Mouse (Mus musculus) midbrain, embryonic 12.5 days (tissue): ENCODE data around the gene March9. TPM values are rescaled to one million over a fixed set of nuclear protein-coding genes. Genes with fewer than 3 reads are reported as not detected.

Experiments used
- ATAC-seq: fragments of 200-750 bp; cut with Nextera tagmentation; 2 replicates; pipeline ENCODE4 v1.8.0; 2017; ENCODE audit warnings: low read depth, moderate TSS enrichment, moderate library complexity; ENCODE audit not compliant: low FRiP score
- H3K27ac ChIP-seq: fragments of 300-500 bp; sonication (generic); replicated peaks from 2 replicates; pipeline ENCODE4 v1.5.1; 2016; ENCODE audit warnings: mild to moderate bottlenecking
- H3K27me3 ChIP-seq: fragments of 300-500 bp; sonication (generic); 2 replicates; pipeline ENCODE4 v1.6.1; 2016; ENCODE audit warnings: mild to moderate bottlenecking
- H3K36me3 ChIP-seq: fragments of 300-500 bp; sonication (generic); 2 replicates; pipeline ENCODE4 v1.6.1; 2016
- H3K4me1 ChIP-seq: fragments of 300-500 bp; sonication (generic); 2 replicates; pipeline ENCODE4 v1.6.1; 2016
- H3K4me2 ChIP-seq: fragments of 300-500 bp; sonication (generic); replicated peaks from 2 replicates; pipeline ENCODE4 v1.6.1; 2016; ENCODE audit warnings: mild to moderate bottlenecking, moderate library complexity
- H3K4me3 ChIP-seq: fragments of 300-500 bp; sonication (generic); 2 replicates; pipeline ENCODE4 v1.5.1; 2016; ENCODE audit warnings: mild to moderate bottlenecking
- H3K9ac ChIP-seq: fragments of 300-500 bp; sonication (generic); replicated peaks from 2 replicates; pipeline ENCODE4 v1.6.1; 2016; ENCODE audit warnings: mild to moderate bottlenecking, moderate library complexity
- H3K9me3 ChIP-seq: fragments of 300-500 bp; sonication (generic); 2 replicates; pipeline ENCODE4 v1.6.1; 2016; ENCODE audit warnings: mild to moderate bottlenecking
- WGBS: fragments of 180-500 bp; shearing (Covaris S2); methylation state at CpG from one replicate; pipeline ENCODE4 v1.1.7; 2016; 5-methylcytosine and 5-hydroxymethylcytosine counted together
- polyA plus RNA-seq: library from polyadenylated mRNA; unstranded; fragments of >200 nt; fragmentation: Nextera tagmentation; extraction: Ambion mirVana; gene quantifications from 2 replicates; pipeline ENCODE4 v1.2.1, GENCODE M21; 2016

The March9 gene
- 4.6 and 5.3 TPM in 2 replicates for polyA plus RNA-seq

DNA sequence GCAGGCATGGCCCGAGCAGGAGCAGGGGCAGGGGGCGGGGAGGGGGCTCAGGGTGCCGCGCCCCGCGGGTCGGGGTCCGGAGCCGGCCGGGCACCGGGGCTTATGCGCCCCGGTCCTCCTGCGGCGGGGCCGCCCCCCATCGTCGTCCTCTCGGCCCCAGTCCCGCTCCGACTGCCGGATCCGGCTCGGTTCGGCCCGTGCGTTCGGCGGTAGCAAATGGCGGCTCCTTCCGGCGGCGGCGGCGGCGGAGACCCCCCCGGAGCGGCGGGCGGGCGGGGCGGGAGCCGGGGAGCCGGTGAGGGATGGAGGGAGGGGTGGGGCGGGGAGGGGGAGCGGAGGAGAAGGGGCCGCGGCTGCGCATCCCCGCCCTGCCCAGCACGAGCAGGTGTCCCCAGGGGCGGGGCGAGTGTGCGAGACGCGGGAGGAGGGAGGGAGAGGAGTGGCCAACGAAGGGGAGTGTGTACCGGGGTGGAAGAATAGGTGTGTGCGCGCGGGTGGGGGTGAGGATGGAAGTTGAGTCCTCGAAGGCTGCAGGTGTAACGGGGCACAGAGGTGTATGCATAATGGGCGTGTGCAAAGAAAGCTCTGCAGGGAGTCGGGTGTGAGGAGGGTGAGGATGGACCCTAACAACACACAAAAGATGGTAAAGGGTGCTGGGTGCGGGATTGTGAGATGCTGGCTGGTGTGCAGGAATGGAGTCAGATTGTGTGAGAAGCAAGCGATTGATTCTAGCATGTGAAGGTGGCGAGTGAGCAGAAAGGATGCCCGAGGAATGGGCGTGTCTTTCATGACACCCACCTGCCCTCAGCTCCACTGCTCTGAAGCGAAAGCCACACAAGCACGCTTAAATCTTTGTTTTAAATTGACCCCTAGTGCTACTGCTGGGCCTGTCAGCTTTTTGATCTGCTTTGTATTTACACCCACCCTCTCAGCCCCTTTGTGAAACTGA, at the start of gene March9:
Gene March9 (minus strand): TSS at position 217 of the 949 bp plus-strand sequence.
- peak within 1 kb of the TSS; percentile 97 for H3K4me3 ChIP-seq
- peak; percentile 28 for ATAC-seq
- H3K27ac ChIP-seq, result peak within 1 kb of the TSS; percentile 96
- peak within 1 kb of the TSS; percentile 96 for H3K4me2 ChIP-seq
- H3K4me1 ChIP-seq, result peaks cover 46% of the 10 kb centered on the region
- WGBS, result under 1% methylated on average over 44 of the region's 72 CpGs
- H3K36me3 ChIP-seq, result peaks cover 31% of the 10 kb centered on the region
- H3K27me3 ChIP-seq, result peaks cover 5% of the 10 kb centered on the region; the same call in 1 of the 2 replicates
- peak within 1 kb of the TSS; percentile 99 for H3K9ac ChIP-seq
- H3K9me3 ChIP-seq, result no peaks in the 10 kb centered on the region

- no peak for ATAC-seq
- H3K9me3 ChIP-seq, result no peaks in the 10 kb centered on the region
- no peak overlapping the region for H3K4me2 ChIP-seq
- H3K4me3 ChIP-seq, result no peak overlapping the region
- H3K4me1 ChIP-seq, result no peaks in the 10 kb centered on the region
- H3K36me3 ChIP-seq, result peaks cover 44% of the 10 kb centered on the region
- H3K27me3 ChIP-seq, result no peaks in the 10 kb centered on the region
- no peak overlapping the region for H3K9ac ChIP-seq
- H3K27ac ChIP-seq, result no peak overlapping the region
- WGBS, result 83% methylated on average over 3 of the region's 3 CpGs
These were observed 48.2 kb upstream of the March9 start for GRCm38 (mm10) chr10:127108262-127108583.

DNA sequence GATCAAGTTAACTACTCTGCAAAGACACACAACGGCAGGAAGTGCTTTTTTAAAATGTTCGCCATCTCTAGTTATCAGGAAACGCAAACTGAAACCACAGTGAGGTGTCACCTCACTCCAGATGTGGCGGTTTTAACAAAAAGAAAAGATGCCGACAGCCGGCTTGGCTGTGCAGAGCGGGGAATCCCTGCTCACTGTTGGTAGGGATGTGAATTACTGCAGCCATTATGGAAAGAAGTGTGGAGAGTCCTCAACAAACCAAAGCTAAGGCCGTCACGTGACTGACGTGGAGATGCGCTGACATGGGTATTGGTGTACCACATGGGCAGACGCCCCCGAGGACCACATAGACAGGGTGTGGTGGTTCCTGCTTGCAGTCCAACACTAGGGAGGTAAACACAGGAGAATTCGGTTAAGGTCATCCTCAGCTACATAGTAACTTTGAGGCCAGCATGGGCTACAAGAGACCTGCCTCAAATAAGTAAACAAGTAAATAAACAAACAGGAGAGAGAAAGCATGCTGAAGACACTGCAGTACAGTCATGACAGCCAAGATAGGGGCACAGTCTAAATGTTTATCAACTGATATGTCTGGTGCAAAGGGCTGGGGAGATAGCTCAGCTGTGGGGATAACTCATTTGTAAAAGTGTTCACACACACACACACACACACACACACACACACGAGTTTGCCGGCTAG, 47.7 kb upstream of the March9 start:
- 92% methylated on average over 16 of the region's 16 CpGs for WGBS
- H3K36me3 ChIP-seq, result peaks cover 40% of the 10 kb centered on the region

GRCm38 (mm10) chr10:127103631-127104030, 43.6 kb upstream of the March9 start:
- peaks cover 48% of the 10 kb centered on the region for H3K36me3 ChIP-seq
- H3K4me3 ChIP-seq, result no peak overlapping the region
- ATAC-seq, result no peak
- 89% methylated on average over 7 of the region's 7 CpGs for WGBS
- H3K27me3 ChIP-seq, result no peaks in the 10 kb centered on the region
- H3K4me2 ChIP-seq, result no peak overlapping the region
- H3K27ac ChIP-seq, result no peak overlapping the region
- no peak overlapping the region for H3K9ac ChIP-seq
- H3K9me3 ChIP-seq, result no peaks in the 10 kb centered on the region
- no peaks in the 10 kb centered on the region for H3K4me1 ChIP-seq

More for the DNA sequence above, 47.7 kb upstream of the March9 start:
- H3K4me2 ChIP-seq, result no peak overlapping the region
- H3K9me3 ChIP-seq, result no peaks in the 10 kb centered on the region
- no peaks in the 10 kb centered on the region for H3K27me3 ChIP-seq
- H3K27ac ChIP-seq, result no peak overlapping the region
- H3K9ac ChIP-seq, result no peak overlapping the region
- H3K4me1 ChIP-seq, result no peaks in the 10 kb centered on the region
- H3K4me3 ChIP-seq, result no peak overlapping the region
- no peak for ATAC-seq

- Histone ChIP-seq H3K27me3 (no peaks in the 10 kb centered on the region), H3K4me1 (no peaks in the 10 kb centered on the region), H3K9me3 (no peaks in the 10 kb centered on the region), H3K36me3 (peaks cover 61% of the 10 kb centered on the region), H3K4me3 (no peak overlapping the region), H3K9ac (no peak overlapping the region), H3K4me2 (no peak overlapping the region), H3K27ac (no peak overlapping the region)
- WGBS, result 82% methylated on average over 6 of the region's 6 CpGs
- ATAC-seq, result no peak
These were observed 41.2 kb upstream of the March9 start for GRCm38 (mm10) chr10:127101151-127101550.

- Histone ChIP-seq H3K9me3 (no peaks in the 10 kb centered on the region), H3K27ac (no peak overlapping the region), H3K36me3 (peaks cover 64% of the 10 kb centered on the region), H3K9ac (no peak overlapping the region), H3K4me2 (no peak overlapping the region), H3K4me1 (no peaks in the 10 kb centered on the region), H3K27me3 (no peaks in the 10 kb centered on the region), H3K4me3 (no peak overlapping the region)
- ATAC-seq, result no peak
- 92% methylated on average over 8 of the region's 8 CpGs for WGBS
These were observed 40.4 kb upstream of the March9 start for GRCm38 (mm10) chr10:127100414-127100813.

DNA sequence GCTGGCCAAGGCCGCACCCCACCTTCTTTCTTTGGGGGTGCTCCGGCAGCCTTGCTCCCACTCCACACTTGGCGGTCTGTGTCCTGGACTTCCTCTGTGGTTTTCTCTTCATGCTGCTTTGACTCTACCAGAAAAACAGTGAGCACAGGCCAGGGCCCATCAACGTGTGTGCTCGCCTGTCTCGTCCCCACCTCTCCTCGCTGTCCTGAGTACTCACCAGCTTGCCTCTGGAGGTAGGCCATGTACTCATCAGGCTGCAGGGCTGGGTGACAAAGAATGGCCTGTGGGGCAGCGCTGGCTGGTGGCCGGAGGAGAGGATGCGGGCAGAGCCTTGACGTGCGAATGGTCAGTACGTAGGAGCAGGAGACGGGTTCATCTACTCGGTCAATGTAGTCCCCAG, 39.9 kb upstream of the March9 start:
- H3K4me1 ChIP-seq, result no peaks in the 10 kb centered on the region
- no peaks in the 10 kb centered on the region for H3K27me3 ChIP-seq
- H3K4me3 ChIP-seq, result no peak overlapping the region
- 94% methylated on average over 15 of the region's 15 CpGs for WGBS
- H3K9ac ChIP-seq, result no peak overlapping the region
- H3K36me3 ChIP-seq, result peaks cover 66% of the 10 kb centered on the region
- H3K9me3 ChIP-seq, result no peaks in the 10 kb centered on the region
- no peak overlapping the region for H3K4me2 ChIP-seq
- no peak overlapping the region for H3K27ac ChIP-seq
- ATAC-seq, result no peak

DNA sequence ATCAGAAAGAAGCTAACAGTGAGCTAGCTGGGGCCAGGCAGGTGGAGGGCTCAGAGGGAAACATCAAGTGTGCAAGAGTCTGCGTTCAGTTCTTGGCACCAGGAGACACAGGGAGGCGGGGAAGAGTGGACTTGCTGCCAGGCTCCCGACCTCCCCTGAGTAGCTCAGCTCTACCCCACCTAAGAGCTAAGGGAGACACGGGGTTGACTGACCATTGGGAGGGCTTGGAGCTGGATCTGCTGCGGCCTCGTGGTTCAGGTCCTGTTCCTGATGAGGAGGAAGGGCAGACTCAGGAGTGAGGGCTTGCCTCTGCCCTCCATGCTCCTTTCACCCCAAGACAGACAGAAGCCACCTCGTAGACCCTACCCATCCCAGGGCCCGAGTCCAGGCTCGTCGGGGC, 39.2 kb upstream of the March9 start:
- Histone ChIP-seq H3K9me3 (no peaks in the 10 kb centered on the region), H3K27me3 (0 out of 2 replicates have a peak, but pooled peaks cover under 1% of the 10 kb centered on the region), H3K4me2 (no peak overlapping the region), H3K4me1 (peaks cover 3% of the 10 kb centered on the region; the same call in 1 of the 2 replicates), H3K9ac (no peak overlapping the region), H3K27ac (no peak overlapping the region), H3K4me3 (no peak overlapping the region), H3K36me3 (peaks cover 62% of the 10 kb centered on the region)
- WGBS, result 94% methylated on average over 10 of the region's 10 CpGs
- no peak for ATAC-seq

- Histone ChIP-seq H3K27me3 (peaks cover 7% of the 10 kb centered on the region), H3K9me3 (no peaks in the 10 kb centered on the region), H3K36me3 (peaks cover 63% of the 10 kb centered on the region), H3K9ac (no peak overlapping the region), H3K4me2 (no peak overlapping the region), H3K27ac (no peak overlapping the region), H3K4me3 (no peak overlapping the region), H3K4me1 (peaks cover 5% of the 10 kb centered on the region; the same call in 1 of the 2 replicates)
- WGBS, result 77% methylated on average over 20 of the region's 20 CpGs
- ATAC-seq, result no peak
These were observed 38.5 kb upstream of the March9 start for GRCm38 (mm10) chr10:127098514-127098913.

GRCm38 (mm10) chr10:127094382-127094802, 34.4 kb upstream of the March9 start:
- WGBS, result 61% methylated on average over 7 of the region's 7 CpGs
- H3K4me2 ChIP-seq, result no peak overlapping the region
- H3K4me3 ChIP-seq, result no peak overlapping the region
- H3K36me3 ChIP-seq, result peaks cover 55% of the 10 kb centered on the region
- no peak overlapping the region for H3K27ac ChIP-seq
- no peak for ATAC-seq
- H3K9ac ChIP-seq, result no peak overlapping the region
- H3K4me1 ChIP-seq, result peaks cover 22% of the 10 kb centered on the region
- H3K9me3 ChIP-seq, result no peaks in the 10 kb centered on the region
- peaks cover 48% of the 10 kb centered on the region for H3K27me3 ChIP-seq

- Histone ChIP-seq H3K9me3 (no peaks in the 10 kb centered on the region), H3K4me2 (no peak overlapping the region), H3K4me3 (no peak overlapping the region), H3K27ac (no peak overlapping the region), H3K36me3 (peaks cover 38% of the 10 kb centered on the region), H3K27me3 (peaks cover 63% of the 10 kb centered on the region), H3K9ac (no peak overlapping the region), H3K4me1 (peaks cover 22% of the 10 kb centered on the region)
- 60% methylated on average over 4 of the region's 4 CpGs for WGBS
- no peak for ATAC-seq
These were observed 32.8 kb upstream of the March9 start for GRCm38 (mm10) chr10:127092742-127093141.
